Comparison of ENCODE assay signal across 9 mouse cellular contexts in the genomic region with DNA sequence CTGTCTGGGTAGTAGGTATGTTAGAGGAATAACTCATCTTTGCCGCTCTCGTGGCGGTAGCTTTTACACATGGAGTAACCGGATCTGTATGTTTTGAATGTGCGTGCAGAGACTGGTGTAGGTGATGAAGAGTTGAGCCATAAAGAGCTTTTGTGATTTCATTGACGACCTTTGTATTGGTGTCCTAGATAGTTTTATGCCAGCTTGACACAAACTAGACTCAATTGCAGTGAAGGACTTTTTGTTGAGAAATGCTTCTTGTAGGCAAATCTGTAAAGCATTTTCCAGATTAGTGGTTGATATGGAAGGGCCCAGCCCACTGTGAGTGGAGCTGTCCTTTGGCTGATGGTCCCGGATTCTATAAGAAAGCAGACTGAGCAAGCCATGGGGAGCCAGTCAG. TPM values are rescaled to one million over a fixed set of nuclear protein-coding genes. Genes with fewer than 3 reads are reported as not detected.
DNase-seq lines count a peak whose midpoint lies in the region; ATAC-seq and TF ChIP-seq lines count a peak whose summit lies in the region.
"Had no signal": no experiment of that assay in that cellular context is flagged by ENCODE, and none has a peak within 500 bp of the region (broad histone marks: within the 10 kb centered on the region; RNA-seq: fewer than 3 reads in every experiment).

TSS of gene Kctd18 (minus strand) at position 101 of the 400 bp plus-strand sequence.

- no peak within 1 kb of the TSS for H3K4me3 ChIP-seq in heart, embryonic 11.5 days (ENCODE audit: low read depth, low read length)
- no peak within 1 kb of the TSS for H3K4me3 ChIP-seq in ES-E14 (ENCODE audit: insufficient read depth in 1 of 2, low read depth in 1 of 2, low read length in 2 of 2, poor library complexity in 1 of 2, severe bottlenecking in 1 of 2)
- H3K4me3 ChIP-seq in forebrain, embryonic 14.5 days (ENCODE audit: low read depth, low read length), result no peak within 1 kb of the TSS
- no peak within 1 kb of the TSS for H3K4me3 ChIP-seq in limb, embryonic 13.5 days
- H3K4me3 ChIP-seq: heart, embryonic 15.5 days had no signal

- no peak within 1 kb of the TSS for H3K4me2 ChIP-seq in heart, embryonic 11.5 days
- H3K4me2 ChIP-seq in forebrain, embryonic 14.5 days (ENCODE audit: low read length), result no peak within 1 kb of the TSS
- no peak within 1 kb of the TSS for H3K4me2 ChIP-seq in limb, embryonic 13.5 days (replicated peaks)
- H3K4me2 ChIP-seq: heart, embryonic 15.5 days had no signal

- no peak for DNase-seq in heart, adult 8-10 months (ENCODE audit: low spot score)
- DNase-seq in ES-E14 (ENCODE audit: low read depth, low spot score), result no peak
- no peak for DNase-seq in forebrain, embryonic 14.5 days (ENCODE audit: low spot score)
- DNase-seq in right cerebral cortex, postnatal 14 days, result no peak
- DNase-seq in urinary bladder, postnatal 4 days (ENCODE audit: low spot score in 2 of 2), result no peak
- DNase-seq in B cell, adult 2 months, result no peak

- no peaks in the 10 kb centered on the region for H3K27me3 ChIP-seq in heart, embryonic 11.5 days (ENCODE audit: control insufficient read depth, insufficient read depth, low read length)
- no peaks in the 10 kb centered on the region for H3K27me3 ChIP-seq in forebrain, embryonic 14.5 days (replicated peaks; ENCODE audit: control insufficient read depth, insufficient read depth, low read length)
- H3K27me3 ChIP-seq in limb, embryonic 13.5 days, result no peaks in the 10 kb centered on the region
- H3K27me3 ChIP-seq: heart, embryonic 15.5 days had no signal

- H3K4me1 ChIP-seq in heart, embryonic 11.5 days (ENCODE audit: control insufficient read depth, insufficient read depth, low read length), result no peaks in the 10 kb centered on the region
- H3K4me1 ChIP-seq in ES-E14 (ENCODE audit: control insufficient read depth in 2 of 2, insufficient read depth in 2 of 2, low read length in 2 of 2, poor library complexity in 1 of 2), result no peaks in the 10 kb centered on the region
- H3K4me1 ChIP-seq in forebrain, embryonic 14.5 days (ENCODE audit: control insufficient read depth, insufficient read depth, low read length), result no peaks in the 10 kb centered on the region
- H3K4me1 ChIP-seq in limb, embryonic 13.5 days, result no peaks in the 10 kb centered on the region
- H3K4me1 ChIP-seq: heart, embryonic 15.5 days had no signal

- 94% methylated on average over 7 of the region's 7 CpGs for WGBS in heart, embryonic 11.5 days (ENCODE audit: insufficient replicate concordance)
- WGBS in forebrain, embryonic 14.5 days, result 95% methylated on average over 7 of the region's 7 CpGs
- 95% methylated on average over 7 of the region's 7 CpGs for WGBS in limb, embryonic 13.5 days

- in situ Hi-C loops in ES-E14 (cut with MboI; ENCODE audit: low sequenced_read_pairs in 2 of 2, unreplicated experiment in 2 of 2), result no loop called here

- no peak within 1 kb of the TSS for H3K9ac ChIP-seq in heart, embryonic 11.5 days (ENCODE audit: low read depth, low read length)
- no peak within 1 kb of the TSS for H3K9ac ChIP-seq in ES-E14 (ENCODE audit: insufficient read depth, low read depth, low read length, poor library complexity, severe bottlenecking)
- no peak within 1 kb of the TSS for H3K9ac ChIP-seq in forebrain, embryonic 14.5 days (ENCODE audit: low read length)
- H3K9ac ChIP-seq in limb, embryonic 13.5 days, result no peak within 1 kb of the TSS
- H3K9ac ChIP-seq: heart, embryonic 15.5 days had no signal

- H3K36me3 ChIP-seq in heart, embryonic 11.5 days (ENCODE audit: control insufficient read depth, insufficient read depth, low read length), result peaks cover 27% of the 10 kb centered on the region
- H3K36me3 ChIP-seq in ES-E14 (ENCODE audit: control insufficient read depth, insufficient read depth, low read length, poor library complexity, severe bottlenecking), result peaks cover 27% of the 10 kb centered on the region
- peaks cover 54% of the 10 kb centered on the region for H3K36me3 ChIP-seq in forebrain, embryonic 14.5 days (ENCODE audit: control insufficient read depth, insufficient read depth, low read length)
- H3K36me3 ChIP-seq in limb, embryonic 13.5 days, result peaks cover 70% of the 10 kb centered on the region

- ATAC-seq in heart, embryonic 11.5 days (replicated peaks; ENCODE audit: insufficient number of reproducible peaks, low FRiP score, low TSS enrichment), result no peak
- no peak for ATAC-seq in forebrain, embryonic 14.5 days
- ATAC-seq in limb, embryonic 13.5 days (ENCODE audit: low FRiP score, low read depth), result no peak

- no peak within 1 kb of the TSS for H3K27ac ChIP-seq in heart, embryonic 11.5 days (ENCODE audit: low read depth, low read length)
- no peak within 1 kb of the TSS for H3K27ac ChIP-seq in ES-E14 (ENCODE audit: insufficient read depth, low read depth, low read length, poor library complexity, severe bottlenecking)
- H3K27ac ChIP-seq in forebrain, embryonic 14.5 days (ENCODE audit: low read depth, low read length), result no peak within 1 kb of the TSS
- no peak within 1 kb of the TSS for H3K27ac ChIP-seq in limb, embryonic 13.5 days
- H3K27ac ChIP-seq: heart, embryonic 15.5 days had no signal

- H3K9me3 ChIP-seq in heart, embryonic 11.5 days (replicated peaks; ENCODE audit: control insufficient read depth, low read length), result no peaks in the 10 kb centered on the region
- no peaks in the 10 kb centered on the region for H3K9me3 ChIP-seq in ES-E14 (ENCODE audit: control insufficient read depth, insufficient read depth, low read depth, low read length)
- H3K9me3 ChIP-seq in forebrain, embryonic 14.5 days (replicated peaks; ENCODE audit: control insufficient read depth, low read length), result no peaks in the 10 kb centered on the region
- H3K9me3 ChIP-seq in limb, embryonic 13.5 days, result no peaks in the 10 kb centered on the region
- H3K9me3 ChIP-seq: heart, embryonic 15.5 days had no signal

TF ChIP-seq in ES-E14, 5 proteins besides CTCF, POLR2A, EP300 and RAD21:
- no peak for TF ChIP-seq HCFC1 (IDR thresholded peaks at IDR 0.05; ENCODE audit: borderline replicate concordance, insufficient read depth, low read length)
- TF ChIP-seq ZC3H11A (IDR thresholded peaks at IDR 0.05; ENCODE audit: borderline replicate concordance, low read depth, low read length), result no peak
- no peak for TF ChIP-seq ZNF384 (IDR thresholded peaks at IDR 0.05; ENCODE audit: low read depth, low read length)
- no peak for TF ChIP-seq MAFK (IDR thresholded peaks at IDR 0.05; ENCODE audit: insufficient read depth, low read depth, low read length)
- no peak for TF ChIP-seq CHD2 (IDR thresholded peaks at IDR 0.05; ENCODE audit: low read depth, low read length)

RNA-seq across cellular contexts. Expression of gene Kctd18, which starts in this region (rescaled TPM):
- 11.1 and 11.5 TPM in 2 replicates for polyA plus RNA-seq in heart, embryonic 11.5 days (2014; fragmentation: Nextera tagmentation; extraction: Ambion mirVana)
- 1 to 10 TPM; 5.8 to 8.4 (median 7.5) TPM for total RNA-seq in heart, adult 8-10 months (2022)
- total RNA-seq in ES-E14 (2012; rRNA removed), result 12.4 and 13.5 TPM in 2 replicates
- 22.1 and 22.6 TPM in 2 replicates for polyA plus RNA-seq in forebrain, embryonic 14.5 days (2014; fragmentation: Nextera tagmentation; extraction: Ambion mirVana)
- polyA plus RNA-seq in limb, embryonic 13.5 days (2015; fragmentation: Nextera tagmentation; extraction: Ambion mirVana), result 23.5 and 24.2 TPM in 2 replicates
